Mouse (Mus musculus): ENCODE results near the gene Sds. TPM values are rescaled to one million over a fixed set of nuclear protein-coding genes. Genes with fewer than 3 reads are reported as not detected.
A peak's percentile ranks its signal among the peaks of the same experiment; 100 is the strongest.
"Not testable (repeated sequence)": the region's sequence is repeated elsewhere in the genome, so short reads cannot be mapped to it uniquely, and the experiment has no call there.

Gene Sds
- polyA plus RNA-seq, 1 experiment from 2014 or later, result not detected

DNA sequence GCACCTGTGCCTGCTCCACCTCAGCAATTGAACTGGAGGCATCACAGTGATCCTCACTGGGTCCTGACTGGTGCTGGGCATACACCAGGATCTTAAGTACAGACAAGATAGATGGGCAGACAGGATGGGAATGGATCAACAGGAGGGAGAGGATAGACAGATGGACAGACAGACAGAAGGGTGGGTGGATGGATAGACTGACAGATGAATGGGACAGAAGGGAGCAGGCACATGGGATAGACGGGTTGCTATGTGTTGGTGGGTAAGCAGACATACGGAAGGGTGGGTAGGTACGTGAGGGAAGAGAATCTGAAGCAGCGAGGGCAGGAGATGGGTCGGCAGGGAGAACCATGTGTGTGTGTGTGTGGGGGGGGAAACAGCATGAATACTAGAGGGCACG, 17.1 kb downstream of the Sds start:
- H3K4me1 ChIP-seq, result peaks cover 13% of the 10 kb centered on the region
- no peak for ATAC-seq (ENCODE audit: extremely low read depth, insufficient number of reproducible peaks, low FRiP score, low TSS enrichment)

DNA sequence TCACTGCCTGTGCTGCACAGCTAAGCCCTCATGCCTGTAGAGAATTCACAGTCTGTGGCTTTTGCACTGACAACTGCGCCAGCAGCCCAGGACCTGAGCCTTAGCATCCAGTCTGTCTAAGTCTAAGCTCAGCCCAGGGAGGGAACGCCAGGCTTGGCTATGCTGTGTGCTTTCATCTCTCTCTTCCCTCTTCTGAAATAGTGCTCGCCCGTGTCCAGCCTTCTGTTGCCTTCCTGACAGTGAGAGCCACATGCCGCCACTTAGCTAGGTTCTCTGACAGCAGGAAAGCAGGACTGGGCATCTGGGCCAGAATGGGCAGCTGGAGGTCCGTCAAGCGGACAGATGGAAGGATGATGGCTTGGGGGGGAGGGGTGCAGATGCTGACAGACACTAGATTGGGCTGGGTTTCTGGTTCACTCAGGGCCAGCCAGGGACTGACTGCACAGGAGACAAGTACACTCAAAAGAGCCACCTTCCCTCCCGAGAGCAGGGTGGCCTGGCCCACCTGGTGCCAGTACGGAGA, 17.6 kb downstream of the Sds start:
- Histone ChIP-seq H3K4me2 (no peak overlapping the region), H3K27me3 (replicated peaks) (no peaks in the 10 kb centered on the region), H3K36me3 (peaks cover 67% of the 10 kb centered on the region), H3K27ac (replicated peaks) (no peak overlapping the region), H3K9ac (no peak overlapping the region), H3K4me1 (peaks cover 13% of the 10 kb centered on the region), H3K4me3 (no peak overlapping the region), H3K9me3 (no peaks in the 10 kb centered on the region)
- WGBS, result 85% methylated on average over 9 of the region's 9 CpGs
- no peak for ATAC-seq (ENCODE audit: extremely low read depth, insufficient number of reproducible peaks, low FRiP score, low TSS enrichment)

More for the DNA sequence above, 17.1 kb downstream of the Sds start:
- Histone ChIP-seq H3K27ac (replicated peaks) (no peak overlapping the region), H3K27me3 (replicated peaks) (no peaks in the 10 kb centered on the region), H3K9me3 (no peaks in the 10 kb centered on the region), H3K4me3 (no peak overlapping the region), H3K4me2 (no peak overlapping the region), H3K36me3 (peaks cover 67% of the 10 kb centered on the region), H3K9ac (no peak overlapping the region)
- WGBS, result 93% methylated on average over 6 of the region's 6 CpGs

DNA sequence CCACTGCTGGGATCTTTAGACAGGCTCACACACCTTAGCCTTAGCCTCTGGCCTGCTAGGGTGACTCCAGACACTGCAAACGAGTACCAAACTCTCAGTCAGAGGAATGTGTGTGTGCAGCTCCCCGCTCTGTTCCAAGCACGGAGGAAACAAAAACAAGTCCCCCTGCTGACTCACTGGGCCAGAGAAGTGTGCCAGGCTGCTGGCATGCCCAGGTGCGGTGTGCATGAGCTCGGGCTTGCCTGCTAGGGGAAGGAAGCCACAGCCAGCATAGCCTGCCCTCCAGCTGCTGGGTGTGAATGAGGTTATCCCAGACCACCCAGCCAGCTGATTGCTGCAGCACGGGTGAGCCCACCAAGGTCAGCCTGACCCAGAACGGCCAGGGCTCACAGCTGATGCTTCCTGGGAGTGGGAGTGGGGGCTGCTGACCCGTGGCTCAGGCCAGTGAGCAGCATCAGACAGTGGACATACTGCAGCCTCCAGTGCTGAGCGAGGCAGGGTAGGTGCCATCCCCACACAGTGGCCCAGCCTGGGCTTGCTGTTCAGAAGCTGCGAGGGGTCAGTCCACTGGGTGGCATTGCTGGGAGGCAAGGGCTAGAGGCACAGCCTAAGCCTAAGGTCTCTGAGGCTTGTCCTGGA, 18.9 kb downstream of the Sds start:
- H3K27ac ChIP-seq (replicated peaks), result no peak overlapping the region
- H3K9me3 ChIP-seq, result no peaks in the 10 kb centered on the region
- H3K4me2 ChIP-seq, result no peak overlapping the region
- no peaks in the 10 kb centered on the region for H3K27me3 ChIP-seq (replicated peaks)
- peaks cover 13% of the 10 kb centered on the region for H3K4me1 ChIP-seq
- no peak overlapping the region for H3K9ac ChIP-seq
- no peak for ATAC-seq (ENCODE audit: extremely low read depth, insufficient number of reproducible peaks, low FRiP score, low TSS enrichment)
- WGBS, result 63% methylated on average over 10 of the region's 10 CpGs
- no peak overlapping the region for H3K4me3 ChIP-seq
- H3K36me3 ChIP-seq, result peaks cover 61% of the 10 kb centered on the region

DNA sequence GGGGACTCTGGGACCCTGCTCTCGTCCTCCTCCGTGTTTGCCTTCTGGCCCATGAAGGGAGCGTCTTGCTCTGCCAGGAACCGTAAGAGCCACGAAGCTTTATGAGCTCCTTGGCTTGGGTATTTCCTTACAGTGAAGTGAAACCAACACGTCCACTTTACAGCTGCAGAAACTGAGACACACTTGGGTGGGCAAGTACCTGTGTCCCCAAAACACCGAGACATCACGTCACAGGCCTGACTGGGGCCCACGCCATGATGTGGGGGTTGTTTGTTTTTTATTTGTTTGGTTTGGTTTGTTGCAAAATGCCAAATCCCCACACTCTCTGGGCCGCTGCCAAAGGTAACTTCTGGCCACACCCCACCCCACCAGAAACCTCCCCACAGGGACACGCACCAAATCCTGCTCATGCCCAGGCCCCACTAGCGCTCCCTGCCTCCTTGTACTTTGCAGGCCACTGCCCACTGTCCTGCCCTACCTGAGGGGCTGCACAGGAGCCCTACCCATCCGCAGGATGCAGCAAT, 19.4 kb downstream of the Sds start:
- Histone ChIP-seq H3K36me3 (peaks cover 60% of the 10 kb centered on the region), H3K4me1 (peaks cover 8% of the 10 kb centered on the region), H3K4me2 (no peak overlapping the region), H3K27ac (replicated peaks) (no peak overlapping the region), H3K27me3 (replicated peaks) (no peaks in the 10 kb centered on the region), H3K4me3 (no peak overlapping the region), H3K9me3 (no peaks in the 10 kb centered on the region), H3K9ac (no peak overlapping the region)
- 85% methylated on average over 13 of the region's 13 CpGs for WGBS
- no peak for ATAC-seq (ENCODE audit: extremely low read depth, insufficient number of reproducible peaks, low FRiP score, low TSS enrichment)

DNA sequence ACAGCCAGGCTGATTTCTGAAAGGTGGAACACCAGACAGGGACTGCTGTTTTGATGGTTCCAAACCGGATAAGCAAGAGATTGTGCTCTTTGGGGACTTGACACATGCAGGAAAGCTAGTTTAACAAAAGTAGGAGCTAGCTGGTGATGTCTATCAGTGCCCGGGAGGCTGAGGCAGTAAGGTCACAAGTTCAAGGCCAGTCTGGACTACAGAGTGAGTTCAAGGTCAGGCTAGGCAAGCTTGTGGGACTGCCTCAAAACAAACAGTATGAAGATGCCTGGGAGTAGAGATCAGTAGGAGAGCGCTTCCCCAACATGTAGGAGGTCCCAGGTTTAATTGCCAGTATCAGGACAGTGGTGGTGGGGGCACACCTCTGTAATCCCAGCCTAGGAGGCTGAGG, 20.7 kb downstream of the Sds start:
- peaks cover 6% of the 10 kb centered on the region for H3K4me1 ChIP-seq
- no peak overlapping the region for H3K27ac ChIP-seq (replicated peaks)

DNA sequence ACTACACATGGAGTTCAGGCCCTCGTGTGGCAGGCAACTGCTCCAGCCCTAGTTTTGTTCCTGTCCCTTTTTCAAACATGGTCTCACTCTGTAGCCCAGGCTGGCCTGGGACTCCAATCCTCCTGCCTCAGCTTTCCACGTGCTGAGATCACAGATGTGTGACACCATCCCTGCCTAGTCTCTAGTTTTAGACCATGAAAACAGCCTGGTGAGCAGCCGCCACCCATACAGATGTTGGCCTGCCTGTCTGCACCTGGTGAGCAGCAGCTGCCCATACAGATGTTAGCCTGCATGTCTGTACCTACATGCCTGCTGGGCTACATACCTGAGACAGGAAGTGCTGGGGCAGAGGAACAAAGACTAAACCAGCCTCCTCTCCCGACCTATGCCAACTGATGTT, 22.9 kb downstream of the Sds start:
- Histone ChIP-seq H3K4me1 (peaks cover 16% of the 10 kb centered on the region), H3K4me2 (no peak overlapping the region), H3K4me3 (no peak overlapping the region), H3K27me3 (replicated peaks) (no peaks in the 10 kb centered on the region), H3K9me3 (no peaks in the 10 kb centered on the region), H3K9ac (no peak overlapping the region), H3K36me3 (peaks cover 35% of the 10 kb centered on the region), H3K27ac (replicated peaks) (no peak overlapping the region)
- 74% methylated on average over 4 of the region's 4 CpGs for WGBS
- ATAC-seq (ENCODE audit: extremely low read depth, insufficient number of reproducible peaks, low FRiP score, low TSS enrichment), result no peak

More for the DNA sequence above, 20.7 kb downstream of the Sds start:
- Histone ChIP-seq H3K27me3 (replicated peaks) (no peaks in the 10 kb centered on the region), H3K9ac (no peak overlapping the region), H3K4me3 (no peak overlapping the region), H3K4me2 (no peak overlapping the region), H3K36me3 (peaks cover 56% of the 10 kb centered on the region), H3K9me3 (no peaks in the 10 kb centered on the region)
- ATAC-seq (ENCODE audit: extremely low read depth, insufficient number of reproducible peaks, low FRiP score, low TSS enrichment), result no peak
- WGBS, result 80% methylated on average over 3 of the region's 3 CpGs

DNA sequence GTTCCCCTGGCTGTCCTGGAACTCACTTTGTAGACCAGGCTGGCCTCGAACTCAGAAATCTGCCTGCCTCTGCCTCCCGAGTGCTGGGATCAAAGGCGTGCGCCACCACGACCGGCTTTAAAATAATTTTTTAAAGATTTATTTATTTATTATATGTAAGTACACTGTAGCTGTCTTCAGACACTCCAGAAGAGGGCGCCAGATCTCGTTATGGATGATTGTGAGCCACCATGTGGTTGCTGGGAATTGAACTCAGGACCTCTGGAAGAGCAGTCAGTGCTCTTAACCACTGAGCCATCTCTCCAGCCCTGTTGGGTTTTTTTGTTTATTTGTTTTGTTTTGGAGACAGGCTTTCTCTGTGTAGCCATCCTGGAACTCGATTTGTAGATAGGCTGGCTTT, 24.3 kb downstream of the Sds start:
- Histone ChIP-seq H3K4me1 (peaks cover 20% of the 10 kb centered on the region), H3K36me3 (peaks cover 23% of the 10 kb centered on the region)
- not testable (repeated sequence) for H3K27me3 ChIP-seq (replicated peaks); ATAC-seq (ENCODE audit: extremely low read depth, insufficient number of reproducible peaks, low FRiP score, low TSS enrichment); H3K9me3 ChIP-seq; H3K4me2 ChIP-seq; H3K27ac ChIP-seq (replicated peaks); H3K4me3 ChIP-seq; H3K9ac ChIP-seq
- WGBS, result 85% methylated on average over 9 of the region's 9 CpGs

DNA sequence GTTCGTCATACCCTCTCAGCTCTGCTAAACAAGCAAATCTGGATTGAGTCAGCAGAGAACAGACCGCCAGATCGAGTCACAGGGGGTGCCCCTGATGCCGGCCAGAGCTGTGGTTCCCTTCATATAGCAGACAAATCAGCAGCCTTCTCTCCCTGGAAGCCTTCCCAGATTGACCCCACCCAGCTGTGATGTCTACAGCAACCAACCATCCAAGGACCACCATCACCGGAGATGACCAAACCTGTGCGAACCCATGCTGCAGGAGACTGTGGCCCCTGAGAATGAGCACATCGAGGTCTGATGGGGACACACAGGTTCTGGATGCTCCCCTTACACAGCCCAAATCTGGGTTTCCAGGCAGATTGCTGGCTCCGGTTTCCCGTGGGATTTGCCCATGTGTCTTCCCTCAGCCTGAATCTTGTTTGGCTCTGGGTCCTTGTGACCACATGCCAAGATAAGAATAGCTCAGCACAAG, 25.9 kb downstream of the Sds start:
- WGBS, result 58% methylated on average over 9 of the region's 9 CpGs
- peak overlapping the region; percentile 95 for H3K9ac ChIP-seq
- peaks cover 15% of the 10 kb centered on the region for H3K36me3 ChIP-seq
- no peaks in the 10 kb centered on the region for H3K9me3 ChIP-seq
- H3K4me1 ChIP-seq, result peaks cover 32% of the 10 kb centered on the region
- H3K27me3 ChIP-seq (replicated peaks), result no peaks in the 10 kb centered on the region
- no peak for ATAC-seq (ENCODE audit: extremely low read depth, insufficient number of reproducible peaks, low FRiP score, low TSS enrichment)
- peak overlapping the region; percentile 91 for H3K4me2 ChIP-seq
- peak overlapping the region; percentile 77 for H3K4me3 ChIP-seq
- no peak overlapping the region for H3K27ac ChIP-seq (replicated peaks)

DNA sequence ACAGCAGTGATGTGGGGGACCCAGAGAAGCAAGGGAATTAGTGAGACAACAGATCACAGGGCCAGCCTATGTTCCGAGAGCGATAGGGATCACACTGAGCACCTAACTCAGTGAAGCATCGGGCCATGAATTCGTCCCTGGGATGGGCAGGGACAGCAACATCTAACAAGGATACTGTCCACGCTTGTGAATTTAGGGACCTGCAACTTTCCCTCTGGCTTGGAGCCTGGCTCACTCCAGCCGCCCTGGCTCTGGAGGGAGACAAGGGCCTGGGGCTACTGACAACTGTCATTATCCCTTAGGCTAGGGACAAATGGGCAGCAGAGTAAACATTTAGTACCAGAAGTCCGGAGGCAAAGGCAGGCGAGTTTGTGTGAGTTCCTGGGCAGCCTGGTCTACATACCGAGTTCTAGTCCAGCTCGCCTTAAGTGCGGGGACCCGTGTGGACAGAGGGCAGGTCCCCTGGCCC, 26.4 kb downstream of the Sds start:
- Histone ChIP-seq H3K27ac (replicated peaks) (no peak overlapping the region), H3K4me1 (peaks cover 32% of the 10 kb centered on the region), H3K4me3 (peak overlapping the region; percentile 77), H3K36me3 (peaks cover 10% of the 10 kb centered on the region), H3K27me3 (replicated peaks) (no peaks in the 10 kb centered on the region), H3K9me3 (no peaks in the 10 kb centered on the region), H3K9ac (peak overlapping the region; percentile 95), H3K4me2 (peak overlapping the region; percentile 91)
- no peak for ATAC-seq (ENCODE audit: extremely low read depth, insufficient number of reproducible peaks, low FRiP score, low TSS enrichment)
- 5% methylated on average over 12 of the region's 12 CpGs for WGBS

DNA sequence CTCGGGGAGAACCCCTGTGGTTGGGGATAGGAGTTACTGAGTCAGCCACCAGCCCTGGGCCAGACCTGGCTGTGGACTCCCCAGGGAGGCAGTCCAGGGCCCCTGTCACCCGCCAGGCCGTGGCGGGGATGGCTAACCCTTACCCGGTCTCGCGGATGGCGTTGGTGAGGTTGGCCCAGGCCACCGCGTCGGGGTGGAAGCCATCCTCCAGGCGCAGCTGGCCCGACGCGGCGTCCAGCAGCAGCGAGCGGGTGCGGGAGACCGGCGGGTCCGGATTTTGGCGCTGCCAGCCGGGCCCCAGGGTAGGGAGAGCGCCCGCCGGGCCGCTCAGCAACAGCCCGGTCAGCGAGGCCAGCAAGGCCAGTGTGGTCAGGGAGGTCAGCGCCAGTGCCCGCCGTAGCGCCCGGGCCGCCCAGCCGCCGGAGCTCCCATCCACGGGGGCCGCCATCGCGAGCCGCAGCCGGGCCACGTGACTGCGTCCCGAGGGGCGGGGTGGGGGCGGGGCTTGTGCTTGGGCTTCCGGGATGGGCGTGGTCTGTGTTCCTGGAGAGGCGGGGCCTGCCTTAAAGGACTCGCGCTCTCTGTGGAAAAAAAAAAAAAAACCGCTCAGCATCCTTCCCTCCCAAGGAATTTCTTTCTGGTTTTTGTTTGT, 26.9 kb downstream of the Sds start, which contains the start of gene Plbd2:
Gene Plbd2, minus strand, starts transcription at position 482 of the 652 bp plus-strand sequence.
- peak within 1 kb of the TSS; percentile 91 for H3K4me2 ChIP-seq
- peak within 1 kb of the TSS; percentile 95 for H3K9ac ChIP-seq
- H3K4me1 ChIP-seq, result peaks cover 32% of the 10 kb centered on the region
- H3K4me3 ChIP-seq, result peak within 1 kb of the TSS; percentile 77
- no peaks in the 10 kb centered on the region for H3K27me3 ChIP-seq (replicated peaks)
- peaks cover 4% of the 10 kb centered on the region for H3K36me3 ChIP-seq
- H3K27ac ChIP-seq (replicated peaks), result 0 out of 2 replicates have a peak within 1 kb of the TSS, but pooled peaks have one; percentile 21
- under 1% methylated on average over 54 of the region's 55 CpGs for WGBS
- H3K9me3 ChIP-seq, result no peaks in the 10 kb centered on the region
- peak; percentile 80 for ATAC-seq (ENCODE audit: extremely low read depth, insufficient number of reproducible peaks, low FRiP score, low TSS enrichment)

DNA sequence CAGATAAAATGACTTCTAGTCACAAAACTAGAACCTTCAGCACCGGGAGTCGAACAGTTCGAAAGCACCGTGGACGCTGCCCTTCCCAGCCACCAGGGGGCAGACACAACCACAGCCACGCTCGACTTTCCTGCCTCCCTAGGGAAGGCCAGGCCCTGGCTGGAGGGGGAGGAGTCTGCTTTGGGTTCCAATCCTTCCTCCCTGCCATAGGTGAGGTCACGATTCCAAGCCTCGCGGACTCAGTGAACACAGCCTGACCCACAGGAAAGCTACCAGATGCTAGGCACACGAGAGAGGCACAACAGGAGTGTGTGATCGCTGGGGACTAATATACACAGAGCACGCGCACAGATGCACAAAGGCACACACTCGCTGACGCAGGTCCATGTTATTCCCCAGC, 29.0 kb downstream of the Sds start:
- Histone ChIP-seq H3K36me3 (no peaks in the 10 kb centered on the region), H3K4me1 (peaks cover 33% of the 10 kb centered on the region), H3K9ac (no peak overlapping the region), H3K4me3 (0 out of 2 replicates have a peak overlapping the region, but pooled peaks have one; percentile 4), H3K27ac (replicated peaks) (no peak overlapping the region), H3K9me3 (no peaks in the 10 kb centered on the region), H3K4me2 (peak overlapping the region; percentile 39; the same call in 1 of the 2 replicates), H3K27me3 (replicated peaks) (no peaks in the 10 kb centered on the region)
- ATAC-seq (ENCODE audit: extremely low read depth, insufficient number of reproducible peaks, low FRiP score, low TSS enrichment), result 0 out of 2 replicates have a peak, but pooled peaks have one; percentile 6
- WGBS, result 21% methylated on average over 16 of the region's 16 CpGs
